Mouse (Mus musculus): ENCODE data around the gene Ifnl3.

DNA sequence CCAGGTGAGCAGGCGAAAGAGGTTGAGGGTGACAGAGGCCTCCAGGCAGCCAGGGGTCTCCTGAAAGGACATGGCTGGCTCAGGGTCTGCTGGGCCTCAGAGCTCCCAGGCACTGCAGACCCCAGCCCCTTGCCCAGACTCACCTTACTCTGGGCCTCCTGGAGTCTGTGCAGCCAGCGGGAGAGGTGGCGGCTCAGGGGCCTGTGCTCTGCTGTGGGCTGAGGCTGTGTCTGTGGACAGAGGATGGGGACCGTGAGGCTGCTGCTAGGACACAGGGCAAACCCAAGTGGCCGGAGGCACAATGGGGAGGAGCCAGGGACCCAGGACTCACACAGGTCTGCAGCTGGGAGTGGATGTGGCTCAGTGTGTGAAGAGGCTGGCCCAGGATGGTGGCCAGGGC, 45.3 kb upstream of the Ifnl3 start:
- TF ChIP-seq CTCF (IDR thresholded peaks at IDR 0.05; ENCODE audit: extremely low read depth, insufficient read depth, low read length), result no peak
- no peak for TF ChIP-seq POLR2A (IDR thresholded peaks at IDR 0.05; ENCODE audit: extremely low read depth, insufficient read depth, low read length)

Data from cortical plate, adult 2 months (tissue).